Mouse (Mus musculus) liver, postnatal 0 days (tissue): ENCODE data around the gene Scg3.

Experiments used
- CTCF ChIP-seq: sonication (generic); IDR thresholded peaks from 2 replicates; pipeline ENCODE4 v1.5.1; 2016; ENCODE audit warnings: antibody characterized with exemption, low read depth
- EP300 ChIP-seq: IDR thresholded peaks from 2 replicates; pipeline ENCODE4 v1.6.1; 2016; ENCODE audit warnings: antibody characterized with exemption, low read depth, mild to moderate bottlenecking

GRCm38 (mm10) chr9:75625556-75626307 lies 58.1 kb downstream of the Scg3 start, which contains the start of gene Lysmd2:
- TF ChIP-seq CTCF (no peak), EP300 (no peak)
